Mouse (Mus musculus) embryonic facial prominence, embryonic 15.5 days (tissue): ENCODE data around the gene Islr. TPM values are rescaled to one million over a fixed set of nuclear protein-coding genes. Genes with fewer than 3 reads are reported as not detected.

Experiments
- ATAC-seq: fragments of 200-750 bp; cut with Nextera tagmentation; 2 replicates; pipeline ENCODE4 v1.8.0; 2017; ENCODE audit warnings: low read depth, moderate TSS enrichment; ENCODE audit not compliant: insufficient number of reproducible peaks, low FRiP score, low TSS enrichment
- H3K27ac ChIP-seq: fragments of 300-500 bp; sonication (generic); replicated peaks from 2 replicates; pipeline ENCODE4 v1.5.1; 2015; ENCODE audit warnings: mild to moderate bottlenecking, inconsistent platforms
- H3K27me3 ChIP-seq: fragments of 300-500 bp; sonication (generic); 2 replicates; pipeline ENCODE4 v1.6.1; 2015; ENCODE audit warnings: inconsistent platforms
- H3K36me3 ChIP-seq: fragments of 300-500 bp; sonication (generic); 2 replicates; pipeline ENCODE4 v1.6.1; 2015; ENCODE audit warnings: mild to moderate bottlenecking, inconsistent platforms
- H3K4me1 ChIP-seq: fragments of 300-500 bp; sonication (generic); 2 replicates; pipeline ENCODE4 v1.6.1; 2015; ENCODE audit warnings: inconsistent platforms
- H3K4me2 ChIP-seq: fragments of 300-500 bp; sonication (generic); replicated peaks from 2 replicates; pipeline ENCODE4 v1.6.1; 2015; ENCODE audit warnings: mild to moderate bottlenecking, inconsistent platforms
- H3K4me3 ChIP-seq: fragments of 300-500 bp; sonication (generic); replicated peaks from 2 replicates; pipeline ENCODE4 v1.5.1; 2015; ENCODE audit warnings: mild to moderate bottlenecking, inconsistent platforms
- H3K9ac ChIP-seq: fragments of 300-500 bp; sonication (generic); 2 replicates; pipeline ENCODE4 v1.6.1; 2015; ENCODE audit warnings: inconsistent platforms
- H3K9me3 ChIP-seq: fragments of 300-500 bp; sonication (generic); replicated peaks from 2 replicates; pipeline ENCODE4 v1.6.1; 2016; ENCODE audit warnings: inconsistent platforms
- WGBS: fragments of 180-500 bp; shearing (Covaris S2); methylation state at CpG from one replicate; pipeline ENCODE4 v1.1.7; 2015; 5-methylcytosine and 5-hydroxymethylcytosine counted together
- polyA plus RNA-seq: library from polyadenylated mRNA; unstranded; fragments of >200 nt; fragmentation: Nextera tagmentation; extraction: Ambion mirVana; gene quantifications from 2 replicates; pipeline ENCODE4 v1.2.1, GENCODE M21; 2015

Islr gene
- polyA plus RNA-seq, 1 experiment from 2014 or later = 150 TPM

DNA sequence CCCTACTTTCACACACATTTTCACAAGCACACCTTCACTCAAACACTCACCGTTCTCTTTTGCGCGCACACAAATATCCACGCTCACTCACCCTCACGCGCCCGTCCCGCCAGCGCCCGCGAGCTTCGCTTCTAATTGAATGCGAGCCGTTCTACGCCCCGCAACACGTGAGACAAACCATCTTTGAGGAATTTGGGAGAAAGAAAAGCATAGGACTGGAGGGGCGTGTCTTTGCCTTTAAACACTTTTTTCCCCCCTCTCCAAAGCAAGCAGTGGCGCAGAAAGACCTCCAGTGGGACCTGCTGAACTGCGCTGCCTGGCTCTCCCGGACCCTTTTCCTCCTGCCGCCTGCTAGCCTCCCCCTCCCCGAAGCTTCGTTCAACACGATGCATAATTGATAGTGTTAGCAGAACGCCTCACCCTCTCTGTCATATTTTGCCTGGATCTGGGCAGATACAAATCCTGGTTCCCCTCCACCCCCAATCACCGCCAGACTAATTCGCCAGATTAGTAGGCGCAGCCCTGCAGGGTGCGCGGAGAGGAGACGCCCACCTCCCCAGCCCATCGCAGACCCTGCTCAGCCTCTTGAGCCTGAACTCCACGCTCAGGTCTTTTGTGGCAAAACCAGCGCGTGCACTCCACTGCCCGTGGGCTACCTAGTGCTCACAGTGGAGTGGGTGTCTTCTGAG lies 2.1 kb downstream of the Islr start:
- H3K4me2 ChIP-seq = peak overlapping the region; percentile 30
- H3K27ac ChIP-seq = no peak overlapping the region
- H3K4me1 ChIP-seq = peaks cover 67% of the 10 kb centered on the region
- H3K27me3 ChIP-seq = peaks cover 73% of the 10 kb centered on the region
- no peaks in the 10 kb centered on the region for H3K36me3 ChIP-seq
- ATAC-seq = no peak
- under 1% methylated on average over 37 of the region's 37 CpGs for WGBS
- no peaks in the 10 kb centered on the region for H3K9me3 ChIP-seq
- H3K4me3 ChIP-seq = peak overlapping the region; percentile 17
- no peak overlapping the region for H3K9ac ChIP-seq

DNA sequence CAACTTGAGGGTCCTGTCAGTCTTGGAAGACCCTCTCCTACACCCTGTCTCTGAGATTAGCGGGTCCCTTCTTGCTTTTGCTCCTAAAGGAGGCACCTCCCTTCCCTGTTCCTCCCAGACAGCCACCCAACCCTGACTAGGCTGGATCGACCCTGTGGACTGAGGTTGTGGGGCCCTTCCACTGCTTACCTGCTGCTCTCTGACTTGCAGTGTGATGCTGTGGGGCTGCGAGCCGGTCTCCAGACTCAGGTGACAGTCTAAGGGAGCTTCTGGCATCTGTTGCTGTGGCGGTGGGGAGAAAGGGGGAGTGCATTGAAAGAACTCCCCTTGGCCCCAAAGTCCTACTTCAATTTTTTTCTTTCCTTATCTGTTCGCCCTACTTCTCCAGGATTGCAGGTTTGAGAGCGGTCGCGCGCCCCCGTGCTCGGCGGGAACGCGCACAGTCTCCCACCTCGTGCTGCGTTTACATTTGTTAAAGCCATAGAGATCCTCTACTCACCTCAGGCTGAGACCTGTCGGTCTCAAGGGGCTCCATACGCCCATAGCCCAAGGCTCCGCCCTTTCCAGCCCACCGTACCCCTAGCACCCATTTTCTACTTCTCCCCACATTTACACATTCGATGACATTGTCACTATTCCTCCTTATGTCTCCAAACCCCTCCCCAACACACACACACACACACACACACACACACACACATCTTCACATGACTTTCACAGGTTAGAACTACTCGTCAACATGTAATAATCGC lies 2.8 kb downstream of the Islr start:
- H3K27ac ChIP-seq = no peak overlapping the region
- ATAC-seq = no peak
- 2% methylated on average over 24 of the region's 24 CpGs for WGBS
- no peak overlapping the region for H3K9ac ChIP-seq
- peaks cover 75% of the 10 kb centered on the region for H3K4me1 ChIP-seq
- H3K4me2 ChIP-seq = peak overlapping the region; percentile 30
- H3K36me3 ChIP-seq = no peaks in the 10 kb centered on the region
- H3K9me3 ChIP-seq = no peaks in the 10 kb centered on the region
- peaks cover 80% of the 10 kb centered on the region for H3K27me3 ChIP-seq
- peak overlapping the region; percentile 17 for H3K4me3 ChIP-seq

DNA sequence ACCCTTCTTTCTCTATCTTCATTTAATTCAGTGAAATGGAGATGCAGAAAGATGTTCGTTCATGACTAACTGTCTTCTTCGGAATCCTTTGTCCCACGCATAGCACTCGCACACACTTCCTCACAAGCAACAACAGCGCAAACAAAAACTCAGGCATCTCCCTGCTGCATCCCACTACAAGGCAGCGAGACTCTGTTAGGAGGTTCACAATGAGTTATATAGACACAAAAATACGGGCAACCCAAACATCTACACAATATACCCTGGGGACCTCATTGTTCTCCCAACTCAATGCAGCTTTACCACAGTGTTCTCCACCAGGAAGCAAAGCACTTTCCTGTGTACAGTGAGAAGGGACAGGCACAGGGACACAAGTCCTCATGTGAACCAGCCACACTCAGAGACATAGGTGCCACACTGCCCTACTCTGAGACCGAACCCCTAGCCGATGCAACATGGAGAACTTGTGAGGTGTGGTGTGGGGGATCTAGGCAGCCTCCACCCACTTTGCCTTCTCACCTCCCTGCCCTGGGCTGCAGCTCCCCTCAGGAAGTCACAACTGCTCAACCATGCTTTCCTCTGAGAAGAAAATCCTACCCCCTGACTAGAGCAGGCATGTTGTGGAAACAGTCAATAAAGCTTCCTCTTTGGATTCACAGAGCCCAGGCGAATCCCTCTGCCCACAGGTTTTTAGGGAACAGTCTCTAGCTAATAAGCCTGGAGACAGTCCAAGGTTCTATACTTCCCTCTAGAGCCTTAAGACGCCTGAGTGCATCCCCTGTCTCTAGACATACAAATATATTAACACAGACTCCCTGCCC lies 3.6 kb downstream of the Islr start:
- Histone ChIP-seq H3K9me3 (no peaks in the 10 kb centered on the region), H3K27ac (no peak overlapping the region), H3K4me2 (no peak overlapping the region), H3K4me3 (no peak overlapping the region), H3K27me3 (peaks cover 88% of the 10 kb centered on the region), H3K36me3 (no peaks in the 10 kb centered on the region), H3K4me1 (peaks cover 79% of the 10 kb centered on the region), H3K9ac (no peak overlapping the region)
- 15% methylated on average over 11 of the region's 11 CpGs for WGBS
- no peak for ATAC-seq

- Histone ChIP-seq H3K4me3 (peak overlapping the region; percentile 30), H3K27me3 (peaks cover 96% of the 10 kb centered on the region), H3K4me2 (peak overlapping the region; percentile 50), H3K9me3 (no peaks in the 10 kb centered on the region), H3K36me3 (no peaks in the 10 kb centered on the region), H3K9ac (no peak overlapping the region), H3K4me1 (peaks cover 79% of the 10 kb centered on the region), H3K27ac (no peak overlapping the region)
- no peak for ATAC-seq
- 3% methylated on average over 41 of the region's 41 CpGs for WGBS
Observed at GRCm38 (mm10) chr9:58199381-58200269, 4.5 kb downstream of the Islr start.

DNA sequence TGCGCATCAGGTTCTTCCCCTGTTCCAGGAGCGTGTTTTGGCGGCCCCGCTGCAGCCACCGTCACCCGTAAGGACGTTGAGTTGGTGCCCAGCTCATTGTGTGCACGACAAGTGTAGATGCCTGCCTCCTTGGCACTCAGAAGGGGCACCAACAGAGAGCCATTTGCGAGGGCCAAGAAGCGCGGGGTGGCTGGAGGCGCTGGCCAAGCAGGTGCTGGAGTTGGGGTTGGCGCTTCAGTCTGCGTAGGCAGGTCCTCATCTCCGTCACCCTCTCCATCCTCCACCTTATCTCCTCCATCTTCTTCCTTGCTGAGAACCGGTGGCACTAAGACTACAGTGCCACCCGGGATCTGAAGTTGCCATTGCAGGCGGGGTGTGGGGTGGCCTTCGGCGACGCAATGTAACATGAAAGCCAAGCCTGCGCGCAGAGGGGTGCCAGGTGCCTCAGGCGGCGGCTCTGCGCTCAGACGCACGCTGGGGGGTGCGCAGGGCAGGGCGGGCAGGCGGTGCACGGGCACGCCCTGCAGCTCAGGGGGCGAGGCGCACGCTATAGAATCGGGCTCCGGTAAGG lies 5.2 kb downstream of the Islr start:
- H3K36me3 ChIP-seq = no peaks in the 10 kb centered on the region
- H3K4me1 ChIP-seq = peaks cover 75% of the 10 kb centered on the region
- H3K9me3 ChIP-seq = no peaks in the 10 kb centered on the region
- H3K4me2 ChIP-seq = peak overlapping the region; percentile 50
- H3K4me3 ChIP-seq = peak overlapping the region; percentile 30
- no peak overlapping the region for H3K9ac ChIP-seq
- H3K27ac ChIP-seq = no peak overlapping the region
- no peak for ATAC-seq
- 3% methylated on average over 38 of the region's 38 CpGs for WGBS
- peaks cover 100% of the 10 kb centered on the region for H3K27me3 ChIP-seq

- H3K27ac ChIP-seq = no peak overlapping the region
- H3K9me3 ChIP-seq = no peaks in the 10 kb centered on the region
Observed at GRCm38 (mm10) chr9:58197781-58198701, 6.1 kb downstream of the Islr start.

GRCm38 (mm10) chr9:58196610-58197567 lies 7.2 kb downstream of the Islr start:
- Histone ChIP-seq H3K4me2 (peak overlapping the region; percentile 51; the same call in 1 of the 2 replicates), H3K9me3 (no peaks in the 10 kb centered on the region), H3K4me1 (peaks cover 57% of the 10 kb centered on the region), H3K9ac (no peak overlapping the region), H3K27ac (no peak overlapping the region), H3K36me3 (no peaks in the 10 kb centered on the region), H3K27me3 (peaks cover 86% of the 10 kb centered on the region), H3K4me3 (peak overlapping the region; percentile 30; the same call in 1 of the 2 replicates)
- 10% methylated on average over 46 of the region's 46 CpGs for WGBS
- ATAC-seq = no peak

More at GRCm38 (mm10) chr9:58197781-58198701, 6.1 kb downstream of the Islr start:
- peak; percentile 35; the same call in 1 of the 2 replicates for ATAC-seq
- Histone ChIP-seq H3K36me3 (no peaks in the 10 kb centered on the region), H3K27me3 (peaks cover 98% of the 10 kb centered on the region), H3K4me2 (peak overlapping the region; percentile 51), H3K4me1 (peaks cover 67% of the 10 kb centered on the region), H3K9ac (no peak overlapping the region), H3K4me3 (peak overlapping the region; percentile 30)
- WGBS = 1% methylated on average over 58 of the region's 58 CpGs

DNA sequence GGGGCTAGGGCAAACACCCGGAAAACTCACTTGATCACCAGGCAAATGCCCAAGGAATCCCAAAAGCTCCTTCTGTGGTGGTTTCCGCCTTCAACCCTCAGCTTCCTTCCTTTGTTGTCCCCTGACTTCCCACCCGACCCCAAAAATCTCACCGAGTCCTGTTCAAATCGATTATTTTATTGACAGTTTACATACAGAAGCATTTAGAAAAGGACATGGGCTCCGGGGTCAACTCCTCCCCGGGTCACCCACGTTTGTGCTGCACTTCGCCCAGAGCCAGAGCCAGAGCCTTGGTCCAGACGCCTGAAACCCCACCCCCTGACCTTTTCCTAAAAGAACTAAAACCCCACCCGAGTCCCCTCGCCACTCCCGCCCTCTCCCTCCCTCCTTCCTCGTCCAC lies 8.0 kb downstream of the Islr start:
- H3K4me2 ChIP-seq = 0 out of 2 replicates have a peak overlapping the region, but pooled peaks have one; percentile 4
- H3K36me3 ChIP-seq = no peaks in the 10 kb centered on the region
- peaks cover 49% of the 10 kb centered on the region for H3K4me1 ChIP-seq
- ATAC-seq = no peak
- 0 out of 2 replicates have a peak overlapping the region, but pooled peaks have one; percentile 30 for H3K4me3 ChIP-seq
- no peak overlapping the region for H3K27ac ChIP-seq
- H3K27me3 ChIP-seq = peaks cover 79% of the 10 kb centered on the region
- WGBS = 9% methylated on average over 14 of the region's 14 CpGs
- no peaks in the 10 kb centered on the region for H3K9me3 ChIP-seq
- H3K9ac ChIP-seq = no peak overlapping the region

- H3K36me3 ChIP-seq = no peaks in the 10 kb centered on the region
- no peak overlapping the region for H3K4me3 ChIP-seq
- no peak overlapping the region for H3K27ac ChIP-seq
- no peak overlapping the region for H3K9ac ChIP-seq
- ATAC-seq = no peak
- no peak overlapping the region for H3K4me2 ChIP-seq
- H3K4me1 ChIP-seq = peaks cover 46% of the 10 kb centered on the region
- H3K9me3 ChIP-seq = no peaks in the 10 kb centered on the region
- WGBS = 9% methylated on average over 1 of the region's 1 CpGs
- H3K27me3 ChIP-seq = peaks cover 74% of the 10 kb centered on the region
Observed at GRCm38 (mm10) chr9:58195671-58196070, 8.4 kb downstream of the Islr start.
